Mouse (Mus musculus) G1E (cell line): ENCODE data around the gene 1110002E22Rik. TPM values are rescaled to one million over a fixed set of nuclear protein-coding genes. Genes with fewer than 3 reads are reported as not detected.

ENCODE experiments used
- ATAC-seq: 2 replicates; pipeline ENCODE4 v1.8.0; 2016; ENCODE audit warnings: mild to moderate bottlenecking; ENCODE audit not compliant: insufficient number of reproducible peaks, poor library complexity, low FRiP score, severe bottlenecking; ENCODE audit errors: extremely low read depth
- DNase-seq: peaks from one replicate; pipeline ENCODE4 v3.0.0; 2012; ENCODE audit warnings: low spot score
- H3K27me3 ChIP-seq: 2 replicates; pipeline ENCODE4 v1.6.1; 2012; ENCODE audit warnings: mild to moderate bottlenecking, low read length, inconsistent platforms; ENCODE audit not compliant: insufficient read depth
- H3K36me3 ChIP-seq: replicated peaks from 2 replicates; pipeline ENCODE3; 2012; ENCODE audit warnings: mild to moderate bottlenecking, inconsistent platforms
- H3K4me1 ChIP-seq: 2 replicates; pipeline ENCODE4 v1.6.1; 2012; ENCODE audit warnings: low read depth, low read length, inconsistent platforms, mixed read lengths; ENCODE audit not compliant: insufficient read depth
- H3K4me3 ChIP-seq: 2 replicates; pipeline ENCODE4 v1.5.1; 2012; ENCODE audit warnings: low read depth, mild to moderate bottlenecking, inconsistent platforms, low read length, moderate library complexity, mixed read lengths
- H3K9me3 ChIP-seq: replicated peaks from 2 replicates; pipeline ENCODE4 v1.6.1; 2012; ENCODE audit warnings: inconsistent platforms
- CTCF ChIP-seq: IDR thresholded peaks from 2 replicates; pipeline ENCODE4 v1.5.1; 2012; ENCODE audit warnings: low read depth, low read length, inconsistent platforms, mixed read lengths
- GATA1 ChIP-seq: IDR thresholded peaks from 2 replicates; pipeline ENCODE4 v1.6.1; 2012; ENCODE audit warnings: borderline replicate concordance, low read length, inconsistent platforms, mixed read lengths
- GATA2 ChIP-seq: IDR thresholded peaks from 2 replicates; pipeline ENCODE4 v1.6.1; 2012; ENCODE audit warnings: low read depth, low read length, inconsistent platforms, borderline replicate concordance
- POLR2AphosphoS5 ChIP-seq: IDR thresholded peaks from 2 replicates; pipeline ENCODE4 v1.6.1; 2012; ENCODE audit warnings: low read depth, low read length, inconsistent platforms; ENCODE audit not compliant: insufficient replicate concordance
- TAL1 ChIP-seq: conservative IDR thresholded peaks from 2 replicates; pipeline ENCODE4 v1.6.1; 2012; ENCODE audit warnings: low read depth, low read length, inconsistent platforms, mixed read lengths
- polyA plus RNA-seq: library from polyadenylated mRNA; stranded (reverse); fragments of >175 nt; gene quantifications from 2 replicates; pipeline ENCODE4 v1.2.3, GENCODE M21; 2012
- total RNA-seq, 2 experiments: library from RNA; stranded (forward) in 1 of 2; stranded (reverse) in 1 of 2; fragments of 200-1000 nt in 1 of 2; fragments of >200 nt in 1 of 2; fragmentation: Nextera tagmentation in 1 of 2; gene quantifications; 2 replicates each; pipeline ENCODE4 v1.2.3; 2014 to 2017

Gene 1110002E22Rik
- total and polyA plus RNA-seq, 3 experiments = under 0.01 to 0.02 TPM; not detected in 1

- H3K4me1 ChIP-seq = no peaks in the 10 kb centered on the region
- ATAC-seq = no peak
- no peak for TF ChIP-seq GATA2
- TF ChIP-seq TAL1 = no peak
- no peak for TF ChIP-seq GATA1
- TF ChIP-seq POLR2AphosphoS5 = no peak
- TF ChIP-seq CTCF = no peak
Measured at GRCm38 (mm10) chr3:138096263-138097028, 31.6 kb downstream of the 1110002E22Rik start.

GRCm38 (mm10) chr3:138097718-138098117 is 32.9 kb downstream of the 1110002E22Rik start:
- H3K4me3 ChIP-seq = no peak overlapping the region
- H3K27me3 ChIP-seq = peaks cover 11% of the 10 kb centered on the region; the same call in 1 of the 2 replicates
- no peaks in the 10 kb centered on the region for H3K9me3 ChIP-seq
- ATAC-seq (no peak), DNase-seq (no peak)
- TF ChIP-seq GATA1 (no peak), POLR2AphosphoS5 (no peak), TAL1 (no peak), GATA2 (no peak), CTCF (no peak)
- H3K36me3 ChIP-seq = no peaks in the 10 kb centered on the region
- no peaks in the 10 kb centered on the region for H3K4me1 ChIP-seq

More at GRCm38 (mm10) chr3:138096263-138097028, 31.6 kb downstream of the 1110002E22Rik start:
- H3K4me3 ChIP-seq = no peak overlapping the region
- no peak for DNase-seq
- H3K9me3 ChIP-seq = no peaks in the 10 kb centered on the region
- no peaks in the 10 kb centered on the region for H3K36me3 ChIP-seq
- H3K27me3 ChIP-seq = peaks cover 13% of the 10 kb centered on the region

- H3K4me1 ChIP-seq = no peaks in the 10 kb centered on the region
- DNase-seq (no peak), ATAC-seq (no peak)
- no peaks in the 10 kb centered on the region for H3K36me3 ChIP-seq
- no peaks in the 10 kb centered on the region for H3K9me3 ChIP-seq
- H3K27me3 ChIP-seq = peaks cover 4% of the 10 kb centered on the region; the same call in 1 of the 2 replicates
- no peak overlapping the region for H3K4me3 ChIP-seq
- no peak for TF ChIP-seq GATA1
Measured at GRCm38 (mm10) chr3:138101936-138102335, 37.1 kb downstream of the 1110002E22Rik start.

- no peaks in the 10 kb centered on the region for H3K9me3 ChIP-seq
- H3K4me1 ChIP-seq = no peaks in the 10 kb centered on the region
- ATAC-seq (no peak), DNase-seq (no peak)
- peaks cover 2% of the 10 kb centered on the region; the same call in 1 of the 2 replicates for H3K27me3 ChIP-seq
- no peak overlapping the region for H3K4me3 ChIP-seq
- H3K36me3 ChIP-seq = no peaks in the 10 kb centered on the region
- TF ChIP-seq TAL1 = no peak
- no peak for TF ChIP-seq GATA1
- TF ChIP-seq CTCF = no peak
- no peak for TF ChIP-seq POLR2AphosphoS5
- TF ChIP-seq GATA2 = no peak
Measured at GRCm38 (mm10) chr3:138103690-138104089, 38.8 kb downstream of the 1110002E22Rik start.

- Histone ChIP-seq H3K4me1 (no peaks in the 10 kb centered on the region), H3K36me3 (no peaks in the 10 kb centered on the region), H3K9me3 (no peaks in the 10 kb centered on the region), H3K27me3 (peaks cover 8% of the 10 kb centered on the region), H3K4me3 (no peak overlapping the region)
- ATAC-seq (no peak), DNase-seq (no peak)
- TF ChIP-seq GATA2 (no peak), TAL1 (no peak)
Measured at GRCm38 (mm10) chr3:138105056-138105455, 40.2 kb downstream of the 1110002E22Rik start.

- Histone ChIP-seq H3K4me3 (no peak overlapping the region), H3K27me3 (peaks cover 14% of the 10 kb centered on the region), H3K4me1 (no peaks in the 10 kb centered on the region; the same call in 1 of the 2 replicates), H3K9me3 (no peaks in the 10 kb centered on the region), H3K36me3 (no peaks in the 10 kb centered on the region)
- DNase-seq = no peak
- no peak for ATAC-seq
- TF ChIP-seq POLR2AphosphoS5 = no peak
- no peak for TF ChIP-seq TAL1
- no peak for TF ChIP-seq GATA1
- TF ChIP-seq CTCF = no peak
- no peak for TF ChIP-seq GATA2
Measured at GRCm38 (mm10) chr3:138106887-138107286, 42.0 kb downstream of the 1110002E22Rik start.
